Mouse (Mus musculus): ENCODE measurements around the gene Olfr456. TPM values are rescaled to one million over a fixed set of nuclear protein-coding genes. Genes with fewer than 3 reads are reported as not detected.

Gene Olfr456
- total and polyA plus RNA-seq, 3 experiments = not detected

- Histone ChIP-seq H3K4me3 (ENCODE audit: control insufficient read depth in 1 of 2, insufficient read depth in 1 of 2, low read depth in 2 of 2, low read length in 2 of 2) (no peak overlapping the region), H3K27me3 (ENCODE audit: control insufficient read depth in 1 of 2, insufficient read depth in 2 of 2, low read length in 2 of 2) (no peaks in the 10 kb centered on the region; a peak in 1 of 4 replicates), H3K9ac (ENCODE audit: control insufficient read depth, low read depth, low read length, poor library complexity, severe bottlenecking) (no peak overlapping the region), H3K27ac (ENCODE audit: control insufficient read depth, low read depth, low read length) (no peak overlapping the region), H3K36me3 (ENCODE audit: control insufficient read depth in 1 of 2, insufficient read depth in 2 of 2, low read length in 2 of 2) (no peaks in the 10 kb centered on the region), H3K79me2 (ENCODE audit: control insufficient read depth, insufficient read depth, low read length, poor library complexity) (no peaks in the 10 kb centered on the region), H3K9me3 (replicated peaks; ENCODE audit: insufficient read depth, low read length) (no peaks in the 10 kb centered on the region), H3K4me1 (ENCODE audit: control insufficient read depth in 1 of 2, insufficient read depth in 2 of 2, low read length in 2 of 2) (no peaks in the 10 kb centered on the region)
- no peak for DNase-seq (ENCODE audit: low read depth, low spot score)
- TF ChIP-seq SMC3 (IDR thresholded peaks at IDR 0.05; ENCODE audit: low read depth, low read length) (no peak), NRF1 (IDR thresholded peaks at IDR 0.05; ENCODE audit: insufficient read depth, low read depth, low read length, poor library complexity, severe bottlenecking) (no peak), USF1 (IDR thresholded peaks at IDR 0.05; ENCODE audit: low read depth, low read length) (no peak), CTCF (IDR thresholded peaks at IDR 0.05 in 2 of 3, conservative IDR thresholded peaks at IDR 0.05 in 1 of 3; ENCODE audit: control insufficient read depth in 1 of 3, insufficient read depth in 1 of 3, low read depth in 2 of 3, low read length in 3 of 3, poor library complexity in 1 of 3, severe bottlenecking in 1 of 3) (no peak), MYC (IDR thresholded peaks at IDR 0.05; ENCODE audit: low read depth, low read length) (no peak), JUND (IDR thresholded peaks at IDR 0.05; ENCODE audit: low read depth, low read length) (no peak), HCFC1 (IDR thresholded peaks at IDR 0.05; ENCODE audit: low read depth, low read length) (no peak), UBTF (IDR thresholded peaks at IDR 0.05; ENCODE audit: borderline replicate concordance, insufficient read depth, low read depth, low read length) (no peak), ETS1 (IDR thresholded peaks at IDR 0.05; ENCODE audit: low read depth, low read length) (no peak), CHD1 (IDR thresholded peaks at IDR 0.05; ENCODE audit: low read depth, low read length) (no peak), CHD2 (IDR thresholded peaks at IDR 0.05; ENCODE audit: low read length) (no peak), BHLHE40 (IDR thresholded peaks at IDR 0.05; ENCODE audit: borderline replicate concordance, low read depth, low read length) (no peak), USF2 (IDR thresholded peaks at IDR 0.05; ENCODE audit: borderline replicate concordance in 1 of 2, insufficient read depth in 1 of 2, low read depth in 1 of 2, low read length in 2 of 2) (no peak), GATA1 (IDR thresholded peaks at IDR 0.05; ENCODE audit: low read depth, low read length) (no peak), POLR2AphosphoS5 (IDR thresholded peaks at IDR 0.05; ENCODE audit: borderline replicate concordance, low read depth, low read length) (no peak), ZKSCAN1 (IDR thresholded peaks at IDR 0.05; ENCODE audit: low read depth, low read length) (no peak)
Observed at GRCm38 (mm10) chr6:42444491-42444890, 42.5 kb downstream of the Olfr456 start.

- Histone ChIP-seq H3K79me2 (ENCODE audit: control insufficient read depth, insufficient read depth, low read length, poor library complexity) (no peaks in the 10 kb centered on the region), H3K27ac (ENCODE audit: control insufficient read depth, low read depth, low read length) (no peak overlapping the region), H3K9ac (ENCODE audit: control insufficient read depth, low read depth, low read length, poor library complexity, severe bottlenecking) (no peak overlapping the region), H3K27me3 (ENCODE audit: control insufficient read depth in 1 of 2, insufficient read depth in 2 of 2, low read length in 2 of 2) (no peaks in the 10 kb centered on the region; a peak in 1 of 4 replicates), H3K4me3 (ENCODE audit: control insufficient read depth in 1 of 2, insufficient read depth in 1 of 2, low read depth in 2 of 2, low read length in 2 of 2) (no peak overlapping the region), H3K36me3 (ENCODE audit: control insufficient read depth in 1 of 2, insufficient read depth in 2 of 2, low read length in 2 of 2) (no peaks in the 10 kb centered on the region), H3K4me1 (ENCODE audit: control insufficient read depth in 1 of 2, insufficient read depth in 2 of 2, low read length in 2 of 2) (no peaks in the 10 kb centered on the region), H3K9me3 (replicated peaks; ENCODE audit: insufficient read depth, low read length) (no peaks in the 10 kb centered on the region)
- TF ChIP-seq EP300 (IDR thresholded peaks at IDR 0.05; ENCODE audit: low read depth in 1 of 2, low read length in 2 of 2) = no peak
- no peak for DNase-seq (ENCODE audit: low read depth, low spot score)
Observed at GRCm38 (mm10) chr6:42441395-42441794, 45.6 kb downstream of the Olfr456 start.

Other genes with a start within 250 kb of the Olfr456 start
- 1.2 and 1.4 TPM in 2 replicates for gene Gstk1, start 241.3 kb downstream of the Olfr456 start, total RNA-seq (2012; rRNA removed)
- gene Gstk1, start 241.3 kb downstream of the Olfr456 start, polyA plus RNA-seq (2012; ENCODE audit: insufficient read depth in 1 of 2, insufficient read length in 2 of 2, low read depth in 1 of 2, low replicate concordance in 2 of 2, missing spikeins in 1 of 2) = 1 to 10 TPM in 1 of 2 experiments, not detected in 1; 1.2 TPM
- not detected in 2 replicates for gene Tmem139, start 225.2 kb downstream of the Olfr456 start, total RNA-seq (2012; rRNA removed)
- under 1 TPM in 1 of 2 experiments, not detected in 1; 0.08 TPM for gene Tmem139, start 225.2 kb downstream of the Olfr456 start, polyA plus RNA-seq (2012; ENCODE audit: insufficient read depth in 1 of 2, insufficient read length in 2 of 2, low read depth in 1 of 2, low replicate concordance in 2 of 2, missing spikeins in 1 of 2)
- 21.3 and 22.2 TPM in 2 replicates for gene Casp2, start 222.2 kb downstream of the Olfr456 start, total RNA-seq (2012; rRNA removed)
- gene Casp2, start 222.2 kb downstream of the Olfr456 start, polyA plus RNA-seq (2012; ENCODE audit: insufficient read depth in 1 of 2, insufficient read length in 2 of 2, low read depth in 1 of 2, low replicate concordance in 2 of 2, missing spikeins in 1 of 2) = 10 to 100 TPM in 1 of 2 experiments, not detected in 1; 42.3 TPM
- gene Clcn1, start 200.5 kb downstream of the Olfr456 start, total RNA-seq (2012; rRNA removed) = 0.04 and 0.10 TPM in 2 replicates
- under 1 TPM in 1 of 2 experiments, not detected in 1; 0.22 TPM for gene Clcn1, start 200.5 kb downstream of the Olfr456 start, polyA plus RNA-seq (2012; ENCODE audit: insufficient read depth in 1 of 2, insufficient read length in 2 of 2, low read depth in 1 of 2, low replicate concordance in 2 of 2, missing spikeins in 1 of 2)
- not detected in 2 replicates for gene Fam131b, start 162.6 kb downstream of the Olfr456 start, total RNA-seq (2012; rRNA removed)
- gene Fam131b, start 162.6 kb downstream of the Olfr456 start, polyA plus RNA-seq (2012; ENCODE audit: insufficient read depth in 1 of 2, insufficient read length in 2 of 2, low read depth in 1 of 2, low replicate concordance in 2 of 2, missing spikeins in 1 of 2) = under 1 TPM in 1 of 2 experiments, not detected in 1; 0.06 TPM
- gene Zyx, start 137.6 kb downstream of the Olfr456 start, total RNA-seq (2012; rRNA removed) = 7.0 and 7.5 TPM in 2 replicates
- gene Zyx, start 137.6 kb downstream of the Olfr456 start, polyA plus RNA-seq (2012; ENCODE audit: insufficient read depth in 1 of 2, insufficient read length in 2 of 2, low read depth in 1 of 2, low replicate concordance in 2 of 2, missing spikeins in 1 of 2) = 10 to 100 TPM in 1 of 2 experiments, not detected in 1; 48.4 TPM
- not detected in 2 replicates for gene Epha1, start 113.9 kb downstream of the Olfr456 start, total RNA-seq (2012; rRNA removed)
- gene Epha1, start 113.9 kb downstream of the Olfr456 start, polyA plus RNA-seq (2012; ENCODE audit: insufficient read depth in 1 of 2, insufficient read length in 2 of 2, low read depth in 1 of 2, low replicate concordance in 2 of 2, missing spikeins in 1 of 2) = under 1 TPM in 1 of 2 experiments, not detected in 1; 0.04 TPM
- not detected in 2 replicates for gene Tas2r143, start 87.0 kb downstream of the Olfr456 start, total RNA-seq (2012; rRNA removed)
- gene Tas2r143, start 87.0 kb downstream of the Olfr456 start, polyA plus RNA-seq (2012; ENCODE audit: insufficient read depth in 1 of 2, insufficient read length in 2 of 2, low read depth in 1 of 2, low replicate concordance in 2 of 2, missing spikeins in 1 of 2) = not detected
- gene Tas2r135, start 81.8 kb downstream of the Olfr456 start, total RNA-seq (2012; rRNA removed) = not detected in 2 replicates
- not detected for gene Tas2r135, start 81.8 kb downstream of the Olfr456 start, polyA plus RNA-seq (2012; ENCODE audit: insufficient read depth in 1 of 2, insufficient read length in 2 of 2, low read depth in 1 of 2, low replicate concordance in 2 of 2, missing spikeins in 1 of 2)
- not detected in 2 replicates for gene Tas2r126, start 52.7 kb downstream of the Olfr456 start, total RNA-seq (2012; rRNA removed)
- gene Tas2r126, start 52.7 kb downstream of the Olfr456 start, polyA plus RNA-seq (2012; ENCODE audit: insufficient read depth in 1 of 2, insufficient read length in 2 of 2, low read depth in 1 of 2, low replicate concordance in 2 of 2, missing spikeins in 1 of 2) = not detected
- not detected in 2 replicates for gene Olfr458, start 22.0 kb downstream of the Olfr456 start, total RNA-seq (2012; rRNA removed)
- not detected for gene Olfr458, start 22.0 kb downstream of the Olfr456 start, polyA plus RNA-seq (2012; ENCODE audit: insufficient read depth in 1 of 2, insufficient read length in 2 of 2, low read depth in 1 of 2, low replicate concordance in 2 of 2, missing spikeins in 1 of 2)
- not detected in 2 replicates for gene Olfr457, start 10.9 kb downstream of the Olfr456 start, total RNA-seq (2012; rRNA removed)
- gene Olfr457, start 10.9 kb downstream of the Olfr456 start, polyA plus RNA-seq (2012; ENCODE audit: insufficient read depth in 1 of 2, insufficient read length in 2 of 2, low read depth in 1 of 2, low replicate concordance in 2 of 2, missing spikeins in 1 of 2) = not detected
- not detected in 2 replicates for gene Olfr455, start 60.4 kb upstream of the Olfr456 start, total RNA-seq (2012; rRNA removed)
- not detected for gene Olfr455, start 60.4 kb upstream of the Olfr456 start, polyA plus RNA-seq (2012; ENCODE audit: insufficient read depth in 1 of 2, insufficient read length in 2 of 2, low read depth in 1 of 2, low replicate concordance in 2 of 2, missing spikeins in 1 of 2)
- gene Tcaf3, start 110.5 kb upstream of the Olfr456 start, total RNA-seq (2012; rRNA removed) = not detected in 2 replicates
- not detected for gene Tcaf3, start 110.5 kb upstream of the Olfr456 start, polyA plus RNA-seq (2012; ENCODE audit: insufficient read depth in 1 of 2, insufficient read length in 2 of 2, low read depth in 1 of 2, low replicate concordance in 2 of 2, missing spikeins in 1 of 2)
- gene Tcaf2, start 158.0 kb upstream of the Olfr456 start, total RNA-seq (2012; rRNA removed) = not detected in 2 replicates
- not detected for gene Tcaf2, start 158.0 kb upstream of the Olfr456 start, polyA plus RNA-seq (2012; ENCODE audit: insufficient read depth in 1 of 2, insufficient read length in 2 of 2, low read depth in 1 of 2, low replicate concordance in 2 of 2, missing spikeins in 1 of 2)
- gene Tcaf1, start 222.9 kb upstream of the Olfr456 start, total RNA-seq (2012; rRNA removed) = not detected in 2 replicates
- not detected for gene Tcaf1, start 222.9 kb upstream of the Olfr456 start, polyA plus RNA-seq (2012; ENCODE audit: insufficient read depth in 1 of 2, insufficient read length in 2 of 2, low read depth in 1 of 2, low replicate concordance in 2 of 2, missing spikeins in 1 of 2)

Measured in MEL (cell line).